Mouse (Mus musculus) thymus, adult 2 months (tissue): ENCODE results near the gene Fads6. TPM values are rescaled to one million over a fixed set of nuclear protein-coding genes. Genes with fewer than 3 reads are reported as not detected.
A peak's percentile ranks its signal among the peaks of the same experiment; 100 is the strongest.

Source experiments
- DNase-seq: peaks from one replicate; pipeline ENCODE4 v3.0.0; 2021
- H3K27ac ChIP-seq: fragments of 200-500 bp; 2 replicates; pipeline ENCODE4 v1.5.1; 2012; ENCODE audit warnings: low read length, control low read depth; ENCODE audit not compliant: control insufficient read depth, insufficient read depth
- H3K27me3 ChIP-seq: fragments of 200-500 bp; 2 replicates; pipeline ENCODE4 v1.6.1; 2012; ENCODE audit warnings: mild to moderate bottlenecking, low read length, moderate library complexity, mixed read lengths; ENCODE audit not compliant: control insufficient read depth, insufficient read depth
- H3K36me3 ChIP-seq: fragments of 200-500 bp; 2 replicates; pipeline ENCODE4 v1.6.1; 2012; ENCODE audit warnings: mild to moderate bottlenecking, low read length, moderate library complexity; ENCODE audit not compliant: control insufficient read depth, insufficient read depth
- H3K4me1 ChIP-seq: fragments of 200-500 bp; replicated peaks from 2 replicates; pipeline ENCODE4 v1.6.1; 2012; ENCODE audit warnings: low read length; ENCODE audit not compliant: control insufficient read depth, insufficient read depth
- H3K4me3 ChIP-seq: fragments of 200-500 bp; 2 replicates; pipeline ENCODE4 v1.5.1; 2012; ENCODE audit warnings: mild to moderate bottlenecking, low read length, control low read depth, moderate library complexity; ENCODE audit not compliant: control insufficient read depth, insufficient read depth
- CTCF ChIP-seq: fragments of 200-500 bp; IDR thresholded peaks from 2 replicates; pipeline ENCODE4 v1.5.1; 2012; ENCODE audit warnings: mild to moderate bottlenecking, control low read depth, low read length, moderate library complexity, borderline replicate concordance; ENCODE audit not compliant: control insufficient read depth, poor library complexity, insufficient read depth; ENCODE audit errors: extremely low read depth
- POLR2A ChIP-seq: fragments of 200-500 bp; IDR thresholded peaks from 2 replicates; pipeline ENCODE4 v1.6.1; 2012; ENCODE audit warnings: mild to moderate bottlenecking, low read length, control low read depth, moderate library complexity; ENCODE audit not compliant: control insufficient read depth, poor library complexity, insufficient read depth; ENCODE audit errors: extremely low read depth
- WGBS: fragments of 180-500 bp; shearing (Covaris S2); methylation state at CpG from one replicate; pipeline ENCODE4 v1.1.7; 2018; 5-methylcytosine and 5-hydroxymethylcytosine counted together
- polyA plus RNA-seq: library from polyadenylated mRNA; depleted of rRNA; stranded (reverse); fragments of >200 nt; gene quantifications from 2 replicates; pipeline ENCODE4 v1.2.3, GENCODE M21; 2012

Fads6 gene
- polyA plus RNA-seq, 1 experiment: 2.1 TPM

DNA sequence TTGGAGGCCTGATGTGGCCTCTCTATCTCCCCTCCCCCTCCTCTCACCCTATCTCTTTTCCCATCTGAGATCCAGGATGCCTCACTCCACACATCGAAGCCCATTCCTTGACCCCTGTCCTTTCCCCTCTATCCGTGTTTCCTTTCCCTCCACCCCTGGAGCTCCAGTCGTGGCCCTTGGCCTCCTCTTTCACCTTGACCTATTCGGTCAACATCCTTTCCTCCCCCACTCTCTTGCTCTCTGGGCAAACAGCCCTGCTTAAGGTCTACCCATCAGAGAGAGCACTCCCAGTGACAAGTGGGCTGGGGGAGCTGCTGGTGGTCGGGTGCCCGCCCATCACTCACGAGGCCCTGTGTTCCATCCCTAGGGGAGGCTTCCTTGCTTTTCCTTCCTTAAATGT lies 23.7 kb downstream of the Fads6 start:
- DNase-seq: no peak
- Histone ChIP-seq H3K27me3 (no peaks in the 10 kb centered on the region), H3K36me3 (no peaks in the 10 kb centered on the region), H3K4me1 (peaks cover 13% of the 10 kb centered on the region), H3K4me3 (no peak overlapping the region), H3K27ac (no peak overlapping the region)
- no peak for TF ChIP-seq CTCF
- no peak for TF ChIP-seq POLR2A
- WGBS: 92% methylated on average over 7 of the region's 7 CpGs

- 97% methylated on average over 10 of the region's 10 CpGs for WGBS
- TF ChIP-seq CTCF: no peak
- TF ChIP-seq POLR2A: no peak
Measured at GRCm38 (mm10) chr11:115272894-115273498, 24.5 kb downstream of the Fads6 start.

DNA sequence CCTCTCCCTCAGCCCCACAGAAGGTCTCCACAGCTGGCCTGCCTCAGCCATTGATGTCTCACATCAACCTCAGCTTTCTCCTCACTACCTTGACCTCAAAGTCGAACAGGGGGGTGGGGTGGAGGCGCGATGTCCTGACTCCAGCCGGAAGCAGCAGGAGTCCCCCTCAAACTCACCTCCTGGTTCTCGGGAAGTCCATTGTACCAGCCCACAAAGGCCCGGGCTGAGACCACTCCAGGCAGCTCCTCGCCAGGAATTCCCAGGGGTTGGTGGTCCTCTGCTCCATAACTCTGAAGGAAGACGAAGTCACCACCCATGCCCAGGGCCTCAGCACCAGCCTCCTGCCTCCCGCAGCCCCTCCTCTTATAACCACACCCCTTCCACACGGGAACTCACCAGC lies 26.0 kb downstream of the Fads6 start:
- TF ChIP-seq CTCF (no peak), POLR2A (no peak)
- H3K27me3 ChIP-seq: peaks cover 3% of the 10 kb centered on the region; the same call in 1 of the 2 replicates
- no peak for DNase-seq
- H3K4me1 ChIP-seq: peaks cover 16% of the 10 kb centered on the region
- no peak overlapping the region for H3K4me3 ChIP-seq
- H3K27ac ChIP-seq: no peak overlapping the region
- H3K36me3 ChIP-seq: 0 out of 2 replicates have a peak, but pooled peaks cover 7% of the 10 kb centered on the region
- WGBS: 93% methylated on average over 10 of the region's 10 CpGs

More at GRCm38 (mm10) chr11:115272894-115273498, 24.5 kb downstream of the Fads6 start:
- Histone ChIP-seq H3K4me1 (peaks cover 13% of the 10 kb centered on the region), H3K36me3 (0 out of 2 replicates have a peak, but pooled peaks cover 7% of the 10 kb centered on the region), H3K27me3 (no peaks in the 10 kb centered on the region), H3K27ac (no peak overlapping the region), H3K4me3 (no peak overlapping the region)
- DNase-seq: no peak

DNA sequence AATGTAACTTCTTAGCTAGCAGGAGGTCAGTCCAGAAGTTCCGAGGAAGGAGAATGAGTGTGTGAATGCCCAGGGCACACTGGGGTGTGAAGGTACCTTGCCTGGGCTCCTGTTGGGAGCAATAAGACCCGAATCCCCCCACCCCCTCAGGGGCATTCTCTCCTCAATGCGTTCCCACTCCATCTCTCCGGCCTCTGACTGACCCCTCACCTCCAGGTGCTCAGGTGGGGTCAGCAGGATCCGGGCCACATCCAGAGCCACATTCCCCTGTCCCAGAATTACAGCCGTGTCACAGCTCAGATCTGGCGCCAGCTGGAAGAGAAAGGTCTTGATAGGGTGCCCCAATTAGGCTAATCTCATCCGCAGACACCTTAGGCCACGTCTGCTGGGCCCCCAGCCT lies 26.4 kb downstream of the Fads6 start:
- WGBS: 92% methylated on average over 9 of the region's 9 CpGs
- Histone ChIP-seq H3K27ac (no peak overlapping the region), H3K4me1 (peaks cover 18% of the 10 kb centered on the region), H3K36me3 (0 out of 2 replicates have a peak, but pooled peaks cover 7% of the 10 kb centered on the region), H3K27me3 (peaks cover 5% of the 10 kb centered on the region), H3K4me3 (no peak overlapping the region)
- no peak for DNase-seq
- TF ChIP-seq POLR2A (no peak), CTCF (no peak)

DNA sequence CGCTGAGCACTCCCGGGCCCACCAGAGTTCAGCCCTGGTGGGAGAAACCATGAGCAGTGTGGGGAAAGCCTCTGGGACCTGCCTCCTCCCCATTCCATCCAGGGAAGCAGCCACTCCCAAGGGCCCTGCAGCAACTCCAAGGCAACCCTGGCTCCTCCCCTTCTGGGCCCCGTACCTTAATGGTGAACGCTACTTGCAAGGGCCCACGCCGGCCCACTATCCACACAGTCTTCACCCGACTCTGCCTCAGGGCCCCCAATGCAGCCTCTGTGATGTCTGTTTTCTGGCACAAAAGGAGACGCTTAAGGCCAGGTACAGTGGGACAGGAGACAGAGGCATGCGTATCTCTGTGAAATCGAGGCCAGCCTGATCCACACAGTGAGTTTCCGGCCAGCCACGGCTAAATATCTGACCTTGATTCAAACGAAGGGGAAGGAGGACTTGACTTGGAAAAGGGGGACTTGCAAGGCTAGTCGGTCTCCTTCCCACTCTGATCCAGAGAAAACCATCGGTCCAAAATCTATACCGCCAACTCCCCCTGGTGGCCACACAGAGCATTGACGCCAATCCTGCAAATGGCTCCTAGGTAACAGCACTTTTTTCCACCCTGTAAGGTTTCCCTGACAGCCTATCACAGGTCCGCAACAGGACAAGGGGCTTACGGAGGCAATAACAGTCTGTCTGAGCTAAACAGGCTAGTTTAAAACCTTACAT lies 27.2 kb downstream of the Fads6 start:
- H3K4me3 ChIP-seq: no peak overlapping the region
- 65% methylated on average over 19 of the region's 19 CpGs for WGBS
- H3K27me3 ChIP-seq: peaks cover 9% of the 10 kb centered on the region
- 0 out of 2 replicates have a peak, but pooled peaks cover 7% of the 10 kb centered on the region for H3K36me3 ChIP-seq
- peaks cover 14% of the 10 kb centered on the region for H3K4me1 ChIP-seq
- peak; percentile 68 for DNase-seq
- TF ChIP-seq POLR2A (no peak), CTCF (peak; percentile 76; the same call in 1 of the 2 replicates)
- H3K27ac ChIP-seq: no peak overlapping the region

GRCm38 (mm10) chr11:115269330-115270066 lies 28.0 kb downstream of the Fads6 start:
- H3K36me3 ChIP-seq: 0 out of 2 replicates have a peak, but pooled peaks cover 7% of the 10 kb centered on the region

More at GRCm38 (mm10) chr11:115269330-115270066, 28.0 kb downstream of the Fads6 start:
- peaks cover 9% of the 10 kb centered on the region for H3K27me3 ChIP-seq
- no peak for DNase-seq
- no peak overlapping the region for H3K4me3 ChIP-seq
- TF ChIP-seq CTCF (no peak), POLR2A (no peak)
- H3K4me1 ChIP-seq: peaks cover 13% of the 10 kb centered on the region
- H3K27ac ChIP-seq: no peak overlapping the region
- WGBS: 81% methylated on average over 27 of the region's 27 CpGs
